Mouse (Mus musculus): ENCODE results near the gene Mif4gd.

- no peak for TF ChIP-seq CTCF (IDR thresholded peaks at IDR 0.05; ENCODE audit: borderline replicate concordance, extremely low read depth, insufficient read depth, insufficient read length)
- no peak for TF ChIP-seq POLR2A (IDR thresholded peaks at IDR 0.05; ENCODE audit: borderline replicate concordance, extremely low read depth, insufficient read depth, insufficient read length, poor library complexity, severe bottlenecking)
Observed at GRCm38 (mm10) chr11:115599722-115600121, 13.0 kb downstream of the Mif4gd start.

All from brain, embryonic 14.5 days (tissue).